Mouse (Mus musculus): Measurements from ENCODE around the gene Agpat2. TPM values are rescaled to one million over a fixed set of nuclear protein-coding genes. Genes with fewer than 3 reads are reported as not detected.

Gene Agpat2
- total RNA-seq, 2 experiments from 2014 or later: 49.7 to 51.6 TPM

DNA sequence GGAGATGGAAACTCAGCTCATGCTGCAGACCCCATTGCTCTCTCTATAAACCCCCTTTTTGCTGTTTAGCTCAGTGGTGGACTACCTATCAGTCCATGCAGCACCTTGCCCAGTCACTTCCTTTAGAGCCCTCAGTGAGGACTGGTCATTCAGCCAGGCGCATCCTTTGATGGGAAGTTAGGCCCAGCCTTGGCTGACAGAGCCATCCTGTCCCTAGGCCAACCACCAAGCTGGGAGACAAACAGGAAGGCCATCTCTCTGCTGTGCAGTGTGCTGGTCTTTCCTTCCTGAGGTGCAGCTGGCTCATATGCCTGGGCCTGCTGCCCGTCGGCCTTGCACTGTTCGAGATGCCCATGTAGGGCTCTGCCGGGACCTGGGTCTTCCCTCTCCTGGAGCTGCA lies 23.5 kb downstream of the Agpat2 start:
- intact Hi-C loops (cut with DNase I): no loop called here
- no peak for DNase-seq (ENCODE audit: low spot score)

DNA sequence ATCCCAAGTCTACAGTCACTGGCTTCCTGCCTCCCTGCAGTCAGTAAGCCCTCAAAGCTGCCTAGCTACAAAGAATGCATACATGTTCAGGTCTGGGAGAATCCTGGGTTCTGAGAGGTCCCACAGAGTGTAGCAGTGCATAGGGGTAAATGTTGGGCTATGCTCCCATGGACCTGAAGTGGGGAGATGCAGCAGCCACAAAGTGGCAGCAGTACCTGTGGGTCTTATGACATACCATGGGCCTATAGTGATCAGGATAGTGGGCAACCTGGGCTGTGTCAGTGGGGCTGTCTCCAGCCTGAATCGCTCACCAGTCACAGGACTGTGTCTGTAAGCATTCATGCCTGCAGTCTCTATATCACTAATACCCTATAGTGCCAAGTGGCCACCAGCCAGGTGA lies 24.5 kb downstream of the Agpat2 start, which contains the start of gene Egfl7:
Gene Egfl7 (plus strand): TSS at position 301 of the 400 bp plus-strand sequence.
- DNase-seq (ENCODE audit: low spot score): no peak
- intact Hi-C loops (cut with DNase I): no loop called here

DNA sequence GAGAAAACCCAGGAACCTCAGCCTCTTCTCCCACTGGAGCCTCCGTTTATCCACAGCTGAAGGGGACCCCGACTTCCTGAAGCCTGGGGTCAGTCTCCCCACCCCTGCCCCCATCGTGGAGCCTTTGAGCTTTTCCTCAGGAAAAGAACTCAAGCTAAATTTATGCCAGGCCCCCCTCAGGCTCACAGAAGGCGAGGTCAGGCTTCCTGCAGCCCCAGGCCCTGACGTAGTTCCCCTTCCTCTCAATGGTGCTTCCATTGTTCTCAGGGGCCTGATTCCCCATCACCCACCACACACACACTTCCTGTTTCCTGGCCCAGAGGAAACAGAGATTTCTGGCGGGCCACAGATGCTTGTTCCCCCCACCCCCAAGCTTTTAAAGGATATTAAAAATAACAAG lies 25.8 kb downstream of the Agpat2 start:
- intact Hi-C loops (cut with DNase I): no loop called here
- peak; percentile 77 for DNase-seq (ENCODE audit: low spot score)

GRCm38 (mm10) chr2:26576462-26576861 lies 27.8 kb downstream of the Agpat2 start:
- intact Hi-C loops (cut with DNase I): no loop called here
- DNase-seq (ENCODE audit: low spot score): no peak

- peak; percentile 70 for DNase-seq (ENCODE audit: low spot score)
- intact Hi-C loops (cut with DNase I): no loop called here
Observed at GRCm38 (mm10) chr2:26575865-26576264, 28.4 kb downstream of the Agpat2 start.

GRCm38 (mm10) chr2:26575378-26575777 lies 28.8 kb downstream of the Agpat2 start:
- DNase-seq (ENCODE audit: low spot score): no peak
- intact Hi-C loops (cut with DNase I): no loop called here

DNA sequence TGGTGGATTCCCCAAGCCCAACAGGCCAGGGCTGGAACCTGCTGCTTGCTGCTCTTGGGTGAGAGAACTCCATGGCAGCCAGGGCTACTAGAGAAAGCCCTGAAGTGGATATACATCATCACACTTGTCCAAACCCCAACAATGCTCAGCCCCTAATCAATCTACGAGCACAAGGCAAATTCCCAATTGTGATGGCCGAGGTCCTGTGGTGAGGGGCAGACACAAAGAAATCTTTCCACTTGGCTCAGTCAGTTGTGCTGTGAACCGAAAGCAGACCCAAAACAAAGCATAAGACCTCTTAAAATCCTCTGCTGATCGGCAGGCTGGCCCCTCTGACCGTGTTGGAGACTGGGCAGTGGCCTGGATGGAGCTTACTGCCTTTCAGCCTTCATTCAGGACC lies 29.4 kb downstream of the Agpat2 start:
- no peak for DNase-seq (ENCODE audit: low spot score)
- intact Hi-C loops (cut with DNase I): no loop called here

DNA sequence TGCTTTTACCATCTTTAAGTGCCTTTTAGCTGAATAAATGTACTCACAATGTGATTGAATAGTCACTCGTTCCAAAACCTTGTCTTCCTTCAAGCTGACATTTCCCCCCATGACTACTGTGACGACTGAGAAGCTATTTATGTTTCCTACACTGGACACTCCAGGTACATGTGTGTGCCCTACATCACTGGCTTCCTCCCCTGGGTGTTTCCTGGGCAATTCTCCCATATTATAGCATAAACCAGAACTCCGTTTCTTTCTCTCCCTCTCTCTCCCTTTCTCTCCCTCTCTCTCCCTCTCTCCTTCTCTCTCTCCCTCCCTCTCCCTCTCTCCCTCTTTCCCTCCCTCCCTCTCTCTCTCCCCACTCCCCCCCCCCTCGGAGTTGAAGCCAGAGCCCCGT lies 30.4 kb downstream of the Agpat2 start:
- no peak for DNase-seq (ENCODE audit: low spot score)
- intact Hi-C loops (cut with DNase I): no loop called here

DNA sequence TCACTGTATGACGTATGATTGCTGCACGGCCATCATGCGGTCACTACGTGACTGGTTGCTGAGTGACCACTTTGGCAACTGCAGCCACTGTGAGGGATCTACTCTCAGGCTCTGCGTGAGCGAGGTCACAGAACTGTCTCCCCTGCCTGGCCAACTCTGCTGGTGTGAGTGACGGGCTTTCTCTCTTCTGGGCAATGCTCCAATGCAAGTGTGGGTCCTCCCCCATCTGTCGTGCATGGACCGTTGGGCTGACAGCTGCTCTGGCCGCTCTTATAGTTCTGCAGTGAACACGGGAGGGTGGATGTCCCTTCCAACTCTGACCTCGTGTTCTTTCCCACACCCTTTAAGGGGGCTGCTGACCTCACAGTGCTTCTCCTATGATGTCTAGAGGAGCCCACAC lies 30.8 kb downstream of the Agpat2 start:
- intact Hi-C loops (cut with DNase I): no loop called here
- DNase-seq (ENCODE audit: low spot score): peak; percentile 49

DNA sequence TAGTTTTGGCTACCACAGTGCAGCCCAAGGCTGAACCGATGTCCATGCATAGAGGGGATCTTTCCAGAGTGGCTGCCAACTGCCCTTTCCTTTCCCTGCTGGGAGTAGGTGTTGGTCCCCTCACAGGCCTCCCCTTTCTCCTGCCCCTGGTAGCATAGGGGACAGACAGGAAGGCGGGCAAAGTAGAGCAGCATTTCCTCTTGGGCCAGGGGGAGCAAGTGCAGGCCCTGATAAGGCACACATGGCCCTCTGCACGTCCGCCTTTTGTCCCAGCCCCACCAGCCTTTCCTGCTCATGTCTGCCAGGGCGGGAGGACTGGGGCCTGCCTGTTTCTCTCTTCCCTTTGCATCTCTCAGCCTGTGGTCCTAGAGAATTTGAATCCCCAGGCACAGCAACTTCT lies 32.4 kb downstream of the Agpat2 start:
- DNase-seq (ENCODE audit: low spot score): peak; percentile 78
- intact Hi-C loops (cut with DNase I): loop anchor here (1.0 to 2.0 kb wide), 2 partner anchors 11 to 69 kb away; no protein-coding TSS in a partner anchor

- intact Hi-C loops (cut with DNase I): loop anchor here (1.0 to 2.0 kb wide), 2 partner anchors 12 to 69 kb away; no protein-coding TSS in a partner anchor
- no peak for DNase-seq (ENCODE audit: low spot score)
Observed at GRCm38 (mm10) chr2:26571400-26571799, 32.8 kb downstream of the Agpat2 start.

DNA sequence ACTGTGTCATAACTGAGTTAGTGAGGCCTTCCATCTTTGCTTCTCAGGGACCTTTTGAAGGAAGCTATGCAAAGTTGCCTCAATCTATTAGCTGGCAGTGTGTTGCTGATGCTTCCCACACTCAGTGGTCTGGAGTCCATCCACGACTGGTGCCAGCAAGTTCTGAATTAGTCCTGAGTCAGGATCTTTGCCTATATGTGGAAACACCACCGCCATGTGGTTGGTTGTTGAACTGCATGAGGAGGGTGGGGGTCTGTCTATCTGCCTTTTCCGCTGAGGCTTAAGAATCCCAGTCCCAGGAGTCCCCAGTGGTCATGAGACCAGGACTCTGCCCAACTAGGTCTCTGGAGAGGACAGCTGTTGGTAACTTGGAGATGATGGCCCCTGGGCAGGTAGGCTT lies 34.2 kb downstream of the Agpat2 start:
- DNase-seq (ENCODE audit: low spot score): no peak

DNA sequence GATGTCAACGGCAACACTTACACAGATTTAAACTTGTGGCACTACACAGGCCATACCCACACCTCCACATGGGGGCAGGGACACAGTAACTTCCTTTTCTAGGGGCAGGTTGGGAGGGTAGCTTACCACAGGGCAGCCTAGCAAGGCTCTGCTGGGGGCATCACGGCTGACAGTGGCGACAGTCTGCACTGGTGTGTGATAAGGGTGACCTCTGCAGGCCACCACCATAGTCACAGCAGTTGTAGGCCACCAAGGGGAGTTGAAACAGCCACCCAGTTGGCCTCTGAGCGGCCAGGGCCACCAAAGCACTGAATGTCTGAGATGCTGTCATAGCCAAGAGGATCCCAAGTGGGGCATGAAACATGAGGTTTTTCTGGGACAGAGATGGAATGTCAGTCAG lies 38.0 kb downstream of the Agpat2 start:
- intact Hi-C loops (cut with DNase I): loop anchor here (2.0 to 10.0 kb wide), 2 partner anchors 265 to 411 kb away; no protein-coding TSS in a partner anchor
- DNase-seq (ENCODE audit: low spot score): no peak

More for the DNA sequence above, 34.2 kb downstream of the Agpat2 start:
- intact Hi-C loops (cut with DNase I): loop anchor here (2.0 kb wide), 1 partner anchor 71 kb away; no protein-coding TSS in a partner anchor

- no peak for DNase-seq (ENCODE audit: low spot score)
- intact Hi-C loops (cut with DNase I): loop anchor here (1.0 to 10.0 kb wide), 3 partner anchors 112 to 407 kb away; no protein-coding TSS in a partner anchor
Observed at GRCm38 (mm10) chr2:26561351-26562016, 42.7 kb downstream of the Agpat2 start.

- no peak for DNase-seq (ENCODE audit: low spot score)
- intact Hi-C loops (cut with DNase I): loop anchor here (5.0 to 10.0 kb wide), 2 partner anchors 238 to 406 kb away; no protein-coding TSS in a partner anchor
Observed at GRCm38 (mm10) chr2:26560506-26560905, 43.7 kb downstream of the Agpat2 start.

GRCm38 (mm10) chr2:26556535-26556993 lies 47.7 kb downstream of the Agpat2 start:
- DNase-seq (ENCODE audit: low spot score): no peak
- intact Hi-C loops (cut with DNase I): no loop called here

DNA sequence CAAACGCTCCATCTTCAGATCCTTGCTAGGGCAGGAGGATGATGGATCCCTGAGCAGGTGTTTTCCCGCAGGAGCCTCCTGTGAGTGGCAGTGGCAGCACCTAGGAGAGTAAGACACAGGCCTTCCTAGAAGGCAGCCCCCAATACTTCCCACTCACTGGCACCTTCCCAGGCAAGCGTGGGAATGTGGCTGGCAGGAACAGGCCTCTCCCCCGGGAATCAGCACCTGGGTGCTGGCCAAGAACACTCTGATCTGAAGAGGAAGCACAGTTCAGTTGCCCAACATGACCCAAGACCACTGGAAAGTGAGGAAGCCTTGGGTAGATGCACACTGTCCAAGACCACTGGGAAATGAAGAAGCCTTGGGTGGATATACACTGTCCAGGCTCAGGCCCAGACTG lies 49.1 kb downstream of the Agpat2 start:
- DNase-seq (ENCODE audit: low spot score): peak; percentile 53
- intact Hi-C loops (cut with DNase I): no loop called here

- DNase-seq (ENCODE audit: low spot score): no peak
Observed at GRCm38 (mm10) chr2:26553904-26554303, 50.3 kb downstream of the Agpat2 start.

GRCm38 (mm10) chr2:26552066-26552465 lies 52.2 kb downstream of the Agpat2 start:
- no peak for DNase-seq (ENCODE audit: low spot score)
- intact Hi-C loops (cut with DNase I): no loop called here

More at GRCm38 (mm10) chr2:26553904-26554303, 50.3 kb downstream of the Agpat2 start:
- intact Hi-C loops (cut with DNase I): no loop called here

- DNase-seq (ENCODE audit: low spot score): no peak
- intact Hi-C loops (cut with DNase I): no loop called here
Observed at GRCm38 (mm10) chr2:26551446-26551845, 52.8 kb downstream of the Agpat2 start.

DNA sequence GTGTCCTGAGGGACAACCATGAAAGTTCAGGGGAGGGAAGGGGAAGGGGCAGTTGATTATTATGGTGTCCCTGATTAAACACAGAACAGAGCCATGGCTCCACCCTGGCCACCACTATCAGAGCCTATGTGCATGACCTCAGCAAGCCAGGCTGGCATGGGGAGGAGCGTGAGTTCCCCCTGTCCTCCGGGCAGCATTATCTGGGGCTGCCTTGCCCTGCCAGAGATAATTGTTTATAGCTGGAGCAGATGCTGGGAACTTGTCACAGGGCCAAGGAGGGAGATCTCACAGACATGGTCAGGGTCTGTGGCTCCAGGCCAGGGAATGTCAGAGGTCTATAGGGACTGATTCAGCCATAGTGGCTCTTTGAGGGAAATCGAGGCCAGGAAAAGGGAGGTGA lies 53.4 kb downstream of the Agpat2 start:
- intact Hi-C loops (cut with DNase I): no loop called here
- DNase-seq (ENCODE audit: low spot score): no peak
